Mouse (Mus musculus) liver, postnatal 0 days (tissue): ENCODE data around the gene Atxn1. TPM values are rescaled to one million over a fixed set of nuclear protein-coding genes. Genes with fewer than 3 reads are reported as not detected.

ENCODE experiments used
- ATAC-seq: fragments of 200-750 bp; cut with Nextera tagmentation; 2 replicates; pipeline ENCODE4 v1.8.0; 2017; ENCODE audit warnings: mild to moderate bottlenecking, moderate library complexity
- DNase-seq: peaks from one replicate; pipeline ENCODE4 v3.0.0-alpha.2; 2016
- H3K27ac ChIP-seq: fragments of 300-500 bp; sonication (generic); 2 replicates; pipeline ENCODE4 v1.5.1; 2014; ENCODE audit warnings: antibody characterized with exemption, moderate library complexity, mild to moderate bottlenecking, low read depth
- H3K27me3 ChIP-seq: fragments of 300-500 bp; sonication (generic); 2 replicates; pipeline ENCODE4 v1.6.1; 2014; ENCODE audit warnings: low read length, control low read depth, mixed read lengths; ENCODE audit not compliant: insufficient read depth
- H3K36me3 ChIP-seq: fragments of 300-500 bp; sonication (generic); replicated peaks from 2 replicates; pipeline ENCODE4 v1.6.1; 2014; ENCODE audit warnings: mild to moderate bottlenecking, control low read depth, low read length, moderate library complexity, mixed read lengths; ENCODE audit not compliant: insufficient read depth
- H3K4me1 ChIP-seq: fragments of 300-500 bp; sonication (generic); 2 replicates; pipeline ENCODE4 v1.6.1; 2014; ENCODE audit warnings: antibody characterized with exemption, mild to moderate bottlenecking, control low read depth; ENCODE audit not compliant: insufficient read depth
- H3K4me2 ChIP-seq: fragments of 300-500 bp; sonication (generic); 2 replicates; pipeline ENCODE4 v1.6.1; 2014; ENCODE audit warnings: low read depth, mild to moderate bottlenecking, low read length, moderate library complexity, mixed read lengths
- H3K4me3 ChIP-seq: fragments of 300-500 bp; sonication (generic); 2 replicates; pipeline ENCODE4 v1.5.1; 2014; ENCODE audit warnings: low read depth, low read length
- H3K9ac ChIP-seq: fragments of 300-500 bp; sonication (generic); replicated peaks from 2 replicates; pipeline ENCODE4 v1.6.1; 2014; ENCODE audit warnings: mild to moderate bottlenecking, moderate library complexity
- H3K9me3 ChIP-seq: fragments of 300-500 bp; sonication (generic); 2 replicates; pipeline ENCODE4 v1.6.1; 2016; ENCODE audit warnings: mild to moderate bottlenecking, control low read depth, low read length, mixed read lengths
- CTCF ChIP-seq: sonication (generic); IDR thresholded peaks from 2 replicates; pipeline ENCODE4 v1.5.1; 2016; ENCODE audit warnings: antibody characterized with exemption, low read depth
- EP300 ChIP-seq: IDR thresholded peaks from 2 replicates; pipeline ENCODE4 v1.6.1; 2016; ENCODE audit warnings: antibody characterized with exemption, low read depth, mild to moderate bottlenecking
- WGBS: fragments of 180-500 bp; shearing (Covaris S2); extraction: QIAGEN DNeasy Blood & Tissue Kit; methylation state at CpG from one replicate; pipeline ENCODE4 v1.1.7; 2014; ENCODE audit not compliant: insufficient replicate concordance; 5-methylcytosine and 5-hydroxymethylcytosine counted together
- polyA plus RNA-seq: library from polyadenylated mRNA; unstranded; fragments of >200 nt; fragmentation: Nextera tagmentation; extraction: Ambion mirVana; gene quantifications from 2 replicates; pipeline ENCODE4 v1.2.1, GENCODE M21; 2015

Atxn1 gene
- polyA plus RNA-seq, 1 experiment from 2014 or later = 4.4 TPM

GRCm38 (mm10) chr13:45509366-45509765 is 455.4 kb downstream of the Atxn1 start:
- Histone ChIP-seq H3K4me2 (peak overlapping the region; percentile 93), H3K4me3 (peak overlapping the region; percentile 85), H3K9me3 (no peaks in the 10 kb centered on the region), H3K27ac (peak overlapping the region; percentile 59), H3K36me3 (no peaks in the 10 kb centered on the region), H3K9ac (peak overlapping the region; percentile 87), H3K27me3 (0 out of 2 replicates have a peak, but pooled peaks cover 7% of the 10 kb centered on the region), H3K4me1 (peaks cover 55% of the 10 kb centered on the region)
- DNase-seq (no peak), ATAC-seq (no peak)
- TF ChIP-seq CTCF (no peak), EP300 (no peak)
- 58% methylated on average over 6 of the region's 6 CpGs for WGBS

- no peaks in the 10 kb centered on the region for H3K9me3 ChIP-seq
- H3K27ac ChIP-seq = peak overlapping the region; percentile 85
- H3K27me3 ChIP-seq = 0 out of 2 replicates have a peak, but pooled peaks cover 7% of the 10 kb centered on the region
- H3K4me1 ChIP-seq = peaks cover 46% of the 10 kb centered on the region
- H3K4me2 ChIP-seq = peak overlapping the region; percentile 93
- TF ChIP-seq CTCF (peak; percentile 50), EP300 (no peak)
- DNase-seq (peak; percentile 69), ATAC-seq (peak; percentile 53)
- 2% methylated on average over 8 of the region's 8 CpGs for WGBS
- H3K4me3 ChIP-seq = peak overlapping the region; percentile 85
- H3K36me3 ChIP-seq = no peaks in the 10 kb centered on the region
- H3K9ac ChIP-seq = peak overlapping the region; percentile 87
Observed at GRCm38 (mm10) chr13:45508495-45508894, 456.3 kb downstream of the Atxn1 start.

GRCm38 (mm10) chr13:45507274-45508229 is 457.3 kb downstream of the Atxn1 start, which contains the start of gene Gmpr:
TSS of gene Gmpr (plus strand) at chr13:45507444.
- Histone ChIP-seq H3K36me3 (no peaks in the 10 kb centered on the region), H3K27ac (peak within 1 kb of the TSS; percentile 85), H3K9me3 (no peaks in the 10 kb centered on the region), H3K4me3 (peak within 1 kb of the TSS; percentile 85), H3K4me2 (peak within 1 kb of the TSS; percentile 93), H3K9ac (peak within 1 kb of the TSS; percentile 87), H3K27me3 (0 out of 2 replicates have a peak, but pooled peaks cover 7% of the 10 kb centered on the region), H3K4me1 (peaks cover 45% of the 10 kb centered on the region)
- under 1% methylated on average over 48 of the region's 63 CpGs for WGBS
- DNase-seq = peak; percentile 88
- ATAC-seq = peak; percentile 71
- TF ChIP-seq EP300 = no peak
- no peak for TF ChIP-seq CTCF

- Histone ChIP-seq H3K9ac (no peak overlapping the region), H3K36me3 (no peaks in the 10 kb centered on the region), H3K9me3 (no peaks in the 10 kb centered on the region), H3K27me3 (0 out of 2 replicates have a peak, but pooled peaks cover 7% of the 10 kb centered on the region), H3K4me2 (no peak overlapping the region), H3K27ac (no peak overlapping the region), H3K4me1 (peaks cover 26% of the 10 kb centered on the region), H3K4me3 (no peak overlapping the region)
- DNase-seq = no peak
- no peak for ATAC-seq
- TF ChIP-seq CTCF (no peak), EP300 (no peak)
- WGBS = 86% methylated on average over 3 of the region's 3 CpGs
Observed at GRCm38 (mm10) chr13:45505546-45505945, 459.3 kb downstream of the Atxn1 start.

- H3K9ac ChIP-seq = no peak overlapping the region
- H3K4me2 ChIP-seq = peak overlapping the region; percentile 16; the same call in 1 of the 2 replicates
- 0 out of 2 replicates have a peak overlapping the region, but pooled peaks have one; percentile 22 for H3K27ac ChIP-seq
- H3K4me3 ChIP-seq = no peak overlapping the region
- DNase-seq = peak; percentile 41
- H3K9me3 ChIP-seq = no peaks in the 10 kb centered on the region
- peak; percentile 45 for ATAC-seq
- H3K4me1 ChIP-seq = peaks cover 22% of the 10 kb centered on the region
- WGBS = 66% methylated on average over 5 of the region's 5 CpGs
- 0 out of 2 replicates have a peak, but pooled peaks cover 5% of the 10 kb centered on the region for H3K27me3 ChIP-seq
- no peaks in the 10 kb centered on the region for H3K36me3 ChIP-seq
- TF ChIP-seq EP300 = peak; percentile 64
- no peak for TF ChIP-seq CTCF
Observed at GRCm38 (mm10) chr13:45502791-45503190, 462.0 kb downstream of the Atxn1 start.

GRCm38 (mm10) chr13:45499906-45500305 is 464.9 kb downstream of the Atxn1 start:
- Histone ChIP-seq H3K36me3 (no peaks in the 10 kb centered on the region), H3K9me3 (no peaks in the 10 kb centered on the region), H3K27ac (no peak overlapping the region), H3K4me2 (no peak overlapping the region), H3K9ac (no peak overlapping the region), H3K4me1 (0 out of 2 replicates have a peak, but pooled peaks cover 8% of the 10 kb centered on the region), H3K27me3 (no peaks in the 10 kb centered on the region), H3K4me3 (no peak overlapping the region)
- 61% methylated on average over 3 of the region's 3 CpGs for whole genome bisulfite sequencing
- TF ChIP-seq EP300 (peak; percentile 59; the same call in 1 of the 2 replicates), CTCF (no peak)
- DNase-seq = no peak
- ATAC-seq = peak; percentile 81
